Mouse (Mus musculus) forebrain, postnatal 0 days (tissue): ENCODE measurements around the gene Hist1h2bf. TPM values are rescaled to one million over a fixed set of nuclear protein-coding genes. Genes with fewer than 3 reads are reported as not detected.
"Not testable (repeated sequence)": the region's sequence is repeated elsewhere in the genome, so short reads cannot be mapped to it uniquely, and the experiment has no call there.

Experiments used
- ATAC-seq: fragments of 200-750 bp; cut with Nextera tagmentation; 2 replicates; pipeline ENCODE4 v1.8.0; 2017; ENCODE audit warnings: mild to moderate bottlenecking, moderate library complexity
- DNase-seq: peaks from one replicate; pipeline ENCODE4 v3.0.0-alpha.2; 2015
- H3K27ac ChIP-seq: fragments of 300-500 bp; sonication (generic); 2 replicates; pipeline ENCODE4 v1.5.1; 2014; ENCODE audit warnings: low read depth, mild to moderate bottlenecking, antibody characterized with exemption, low read length, moderate library complexity, mixed read lengths
- H3K27me3 ChIP-seq: fragments of 300-500 bp; sonication (generic); 2 replicates; pipeline ENCODE4 v1.6.1; 2014; ENCODE audit warnings: mild to moderate bottlenecking, low read length, mixed read lengths; ENCODE audit not compliant: insufficient read depth
- H3K36me3 ChIP-seq: fragments of 300-500 bp; sonication (generic); 2 replicates; pipeline ENCODE4 v1.6.1; 2014; ENCODE audit warnings: mild to moderate bottlenecking, moderate library complexity; ENCODE audit not compliant: insufficient read depth
- H3K4me1 ChIP-seq: fragments of 300-500 bp; sonication (generic); 2 replicates; pipeline ENCODE4 v1.6.1; 2014; ENCODE audit warnings: antibody characterized with exemption; ENCODE audit not compliant: insufficient read depth
- H3K4me2 ChIP-seq: fragments of 300-500 bp; sonication (generic); 2 replicates; pipeline ENCODE4 v1.6.1; 2014; ENCODE audit warnings: low read depth, mild to moderate bottlenecking, moderate library complexity
- H3K4me3 ChIP-seq: fragments of 300-500 bp; sonication (generic); 2 replicates; pipeline ENCODE4 v1.5.1; 2014; ENCODE audit warnings: low read depth, low read length, mixed read lengths
- H3K9ac ChIP-seq: fragments of 300-500 bp; sonication (generic); 2 replicates; pipeline ENCODE4 v1.6.1; 2014; ENCODE audit warnings: mild to moderate bottlenecking
- H3K9me3 ChIP-seq: fragments of 300-500 bp; sonication (generic); 2 replicates; pipeline ENCODE4 v1.6.1; 2016; ENCODE audit warnings: low read length
- CTCF ChIP-seq: sonication (generic); IDR thresholded peaks from 2 replicates; pipeline ENCODE4 v1.5.1; 2016; ENCODE audit warnings: antibody characterized with exemption, control low read depth, low read depth
- WGBS: fragments of 180-500 bp; shearing (Covaris S2); extraction: QIAGEN DNeasy Blood & Tissue Kit; methylation state at CpG from one replicate; pipeline ENCODE4 v1.1.7; 2014; 5-methylcytosine and 5-hydroxymethylcytosine counted together
- polyA plus RNA-seq: library from polyadenylated mRNA; unstranded; fragments of >200 nt; fragmentation: Nextera tagmentation; extraction: Ambion mirVana; gene quantifications from 2 replicates; pipeline ENCODE4 v1.2.1, GENCODE M21; 2015
- total RNA-seq: library from RNA; depleted of rRNA; stranded (reverse); fragments of >200 nt; gene quantifications from 2 replicates; pipeline ENCODE4 v1.2.3, GENCODE M21; 2014

Hist1h2bf gene
- total and polyA plus RNA-seq, 2 experiments from 2014 or later = 289 TPM; not detected in 1

GRCm38 (mm10) chr13:23551931-23552914 is 21.8 kb downstream of the Hist1h2bf start:
- DNase-seq = no peak
- no peaks in the 10 kb centered on the region for H3K27me3 ChIP-seq
- no peak for TF ChIP-seq CTCF
- no peak for ATAC-seq
- peak overlapping the region; percentile 40; the same call in 1 of the 2 replicates for H3K4me3 ChIP-seq
- no peak overlapping the region for H3K9ac ChIP-seq
- H3K9me3 ChIP-seq = no peaks in the 10 kb centered on the region
- no peaks in the 10 kb centered on the region for H3K36me3 ChIP-seq
- 46% methylated on average over 8 of the region's 8 CpGs for WGBS
- no peak overlapping the region; the same call in 1 of the 2 replicates for H3K27ac ChIP-seq
- H3K4me2 ChIP-seq = peak overlapping the region; percentile 57
- H3K4me1 ChIP-seq = 0 out of 2 replicates have a peak, but pooled peaks cover 4% of the 10 kb centered on the region

GRCm38 (mm10) chr13:23551146-23551834 is 22.7 kb downstream of the Hist1h2bf start, which contains the start of gene Hist1h4f:
Gene Hist1h4f, minus strand, starts transcription at chr13:23551648.
- Histone ChIP-seq H3K9ac (peak within 1 kb of the TSS; percentile 49), H3K27ac (peak within 1 kb of the TSS; percentile 75), H3K4me3 (peak within 1 kb of the TSS; percentile 40), H3K4me2 (peak within 1 kb of the TSS; percentile 57)
- not testable (repeated sequence) for H3K27me3 ChIP-seq, H3K4me1 ChIP-seq, H3K9me3 ChIP-seq, H3K36me3 ChIP-seq
- ATAC-seq (peak; percentile 88), DNase-seq (peak; percentile 95)
- peak; percentile 72 for TF ChIP-seq CTCF
- WGBS = 3% methylated on average over 47 of the region's 47 CpGs

DNA sequence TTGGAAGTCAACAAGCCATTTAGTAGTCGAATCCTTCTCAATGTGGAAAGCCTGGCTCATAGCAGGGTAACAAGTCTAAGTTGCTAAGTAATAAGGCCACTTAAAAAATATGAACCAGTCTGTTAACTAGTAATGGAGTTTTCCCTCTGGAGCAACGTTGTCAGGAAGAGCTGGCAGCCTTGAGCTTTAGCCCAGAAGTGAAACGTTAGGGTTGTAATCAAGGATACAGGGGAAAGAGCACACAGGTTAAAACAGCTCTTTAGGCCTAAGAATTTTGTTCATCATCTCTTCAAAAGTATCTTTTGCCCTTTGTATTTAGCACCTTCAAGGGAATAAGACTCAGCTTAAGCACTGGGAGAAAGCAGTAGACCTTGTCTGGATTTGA is 23.2 kb downstream of the Hist1h2bf start:
- Histone ChIP-seq H3K36me3 (no peaks in the 10 kb centered on the region), H3K4me2 (peak overlapping the region; percentile 57), H3K4me1 (0 out of 2 replicates have a peak, but pooled peaks cover 4% of the 10 kb centered on the region), H3K9me3 (no peaks in the 10 kb centered on the region), H3K4me3 (peak overlapping the region; percentile 40), H3K27me3 (no peaks in the 10 kb centered on the region), H3K27ac (peak overlapping the region; percentile 75), H3K9ac (peak overlapping the region; percentile 49)
- DNase-seq = peak; percentile 24
- no peak for ATAC-seq
- WGBS = 9% methylated on average over 3 of the region's 3 CpGs
- no peak for TF ChIP-seq CTCF

GRCm38 (mm10) chr13:23546694-23547093 is 27.3 kb downstream of the Hist1h2bf start:
- H3K4me1 ChIP-seq = 0 out of 2 replicates have a peak, but pooled peaks cover 8% of the 10 kb centered on the region
- no peak for TF ChIP-seq CTCF
- 78% methylated on average over 5 of the region's 5 CpGs for WGBS
- no peak overlapping the region for H3K27ac ChIP-seq
- H3K4me2 ChIP-seq = no peak overlapping the region
- no peak for ATAC-seq
- H3K9ac ChIP-seq = no peak overlapping the region
- no peak overlapping the region for H3K4me3 ChIP-seq
- no peaks in the 10 kb centered on the region for H3K36me3 ChIP-seq
- no peaks in the 10 kb centered on the region for H3K9me3 ChIP-seq
- no peak for DNase-seq
- no peaks in the 10 kb centered on the region for H3K27me3 ChIP-seq

GRCm38 (mm10) chr13:23544787-23545120 is 29.2 kb downstream of the Hist1h2bf start:
- not testable (repeated sequence) for H3K4me1 ChIP-seq, DNase-seq, H3K27ac ChIP-seq, H3K27me3 ChIP-seq, H3K9me3 ChIP-seq, H3K36me3 ChIP-seq
- Histone ChIP-seq H3K9ac (0 out of 2 replicates have a peak overlapping the region, but pooled peaks have one; percentile 22), H3K4me2 (peak overlapping the region; percentile 44), H3K4me3 (peak overlapping the region; percentile 46)
- ATAC-seq = peak; percentile 18
- WGBS = under 1% methylated on average over 11 of the region's 14 CpGs

DNA sequence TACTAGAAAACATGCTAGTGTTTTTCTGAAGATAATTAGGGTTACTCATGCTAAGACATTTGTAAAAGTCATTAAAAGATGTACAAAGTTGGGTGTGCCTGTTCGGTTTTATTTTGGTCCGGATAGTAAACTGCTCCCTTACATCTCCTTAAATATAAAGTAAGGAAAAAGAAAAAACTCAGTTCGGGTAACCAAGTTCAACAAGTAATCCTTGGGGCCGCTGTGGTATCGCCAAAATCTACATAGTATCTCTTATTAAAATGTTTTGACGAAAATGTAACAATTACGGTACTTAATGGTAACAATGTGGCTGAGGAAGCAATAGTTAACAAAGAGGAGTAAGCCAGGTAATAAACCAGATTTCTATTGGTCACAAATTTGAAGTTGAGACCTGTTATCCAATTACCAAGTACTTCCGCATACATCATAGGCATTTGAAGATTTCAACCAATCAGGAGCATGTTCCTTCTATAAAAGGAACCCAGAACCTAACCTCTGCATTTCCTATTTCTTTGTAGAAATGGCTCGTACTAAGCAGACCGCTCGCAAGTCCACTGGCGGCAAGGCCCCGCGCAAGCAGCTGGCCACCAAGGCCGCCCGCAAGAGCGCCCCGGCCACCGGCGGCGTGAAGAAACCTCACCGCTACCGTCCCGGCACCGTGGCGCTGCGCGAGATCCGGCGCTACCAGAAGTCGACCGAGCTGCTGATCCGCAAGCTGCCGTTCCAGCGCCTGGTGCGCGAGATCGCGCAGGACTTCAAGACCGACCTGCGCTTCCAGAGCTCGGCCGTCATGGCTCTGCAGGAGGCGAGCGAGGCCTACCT is 29.8 kb downstream of the Hist1h2bf start, which contains the start of gene Hist1h3f:
Gene Hist1h3f, plus strand, starts transcription at position 88 of the 822 bp plus-strand sequence.
- ATAC-seq (peak; percentile 95), DNase-seq (peak; percentile 92)
- Histone ChIP-seq H3K9me3 (no peaks in the 10 kb centered on the region), H3K27ac (peak within 1 kb of the TSS; percentile 86), H3K4me2 (peak within 1 kb of the TSS; percentile 74), H3K4me1 (0 out of 2 replicates have a peak, but pooled peaks cover 4% of the 10 kb centered on the region), H3K9ac (peak within 1 kb of the TSS; percentile 66), H3K4me3 (peak within 1 kb of the TSS; percentile 46), H3K36me3 (no peaks in the 10 kb centered on the region), H3K27me3 (no peaks in the 10 kb centered on the region)
- no peak for TF ChIP-seq CTCF
- WGBS = 1% methylated on average over 23 of the region's 45 CpGs

DNA sequence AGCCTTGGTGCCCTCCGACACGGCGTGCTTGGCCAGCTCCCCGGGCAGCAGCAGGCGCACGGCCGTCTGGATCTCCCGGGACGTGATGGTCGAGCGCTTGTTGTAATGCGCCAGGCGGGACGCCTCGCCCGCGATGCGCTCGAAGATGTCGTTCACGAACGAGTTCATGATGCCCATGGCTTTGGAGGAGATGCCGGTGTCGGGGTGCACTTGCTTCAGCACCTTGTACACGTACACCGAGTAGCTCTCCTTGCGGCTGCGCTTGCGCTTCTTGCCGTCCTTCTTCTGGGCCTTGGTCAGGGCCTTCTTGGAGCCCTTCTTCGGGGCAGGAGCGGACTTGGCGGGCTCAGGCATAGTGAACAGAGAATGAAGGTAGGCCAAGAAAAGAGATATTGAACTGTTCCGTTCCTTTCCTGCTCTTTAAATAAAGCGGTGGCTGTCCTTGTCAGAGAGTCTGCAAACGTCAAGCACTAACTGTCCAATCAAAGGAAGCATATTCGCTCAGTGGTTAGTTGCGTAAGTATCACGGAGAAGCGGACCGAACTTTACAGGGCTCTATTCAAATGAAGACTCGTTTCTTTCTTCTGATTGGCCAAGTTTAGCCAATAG is 30.9 kb downstream of the Hist1h2bf start, which contains the start of gene Hist1h2bh:
Gene Hist1h2bh, minus strand, starts transcription at position 394 of the 609 bp plus-strand sequence.
- H3K36me3 ChIP-seq, H3K27me3 ChIP-seq, H3K4me1 ChIP-seq, H3K9me3 ChIP-seq: not testable (repeated sequence)
- 2% methylated on average over 29 of the region's 42 CpGs for WGBS
- peak within 1 kb of the TSS; percentile 86 for H3K27ac ChIP-seq
- H3K4me2 ChIP-seq = peak within 1 kb of the TSS; percentile 74
- DNase-seq = peak; percentile 89
- H3K9ac ChIP-seq = peak within 1 kb of the TSS; percentile 66
- H3K4me3 ChIP-seq = peak within 1 kb of the TSS; percentile 46
- peak; percentile 91 for ATAC-seq

- H3K4me3 ChIP-seq = peak overlapping the region; percentile 41
- not testable (repeated sequence) for H3K9me3 ChIP-seq, H3K36me3 ChIP-seq, H3K27me3 ChIP-seq, ATAC-seq, H3K4me1 ChIP-seq, DNase-seq, H3K27ac ChIP-seq
- 4% methylated on average over 3 of the region's 3 CpGs for WGBS
- peak overlapping the region; percentile 44; the same call in 1 of the 2 replicates for H3K9ac ChIP-seq
- peak overlapping the region; percentile 74 for H3K4me2 ChIP-seq
These were observed 31.6 kb downstream of the Hist1h2bf start for GRCm38 (mm10) chr13:23542225-23542980.
